Mouse (Mus musculus): ENCODE measurements at regions not wholly inside any gene's neighbourhood (a gene's known extent, or its start where the extent isn't known, plus 50 kb on each side); places are given as distances from the start of the nearest gene placed in this dataset.
A peak's percentile ranks its signal among the peaks of the same experiment; 100 is the strongest.

DNA sequence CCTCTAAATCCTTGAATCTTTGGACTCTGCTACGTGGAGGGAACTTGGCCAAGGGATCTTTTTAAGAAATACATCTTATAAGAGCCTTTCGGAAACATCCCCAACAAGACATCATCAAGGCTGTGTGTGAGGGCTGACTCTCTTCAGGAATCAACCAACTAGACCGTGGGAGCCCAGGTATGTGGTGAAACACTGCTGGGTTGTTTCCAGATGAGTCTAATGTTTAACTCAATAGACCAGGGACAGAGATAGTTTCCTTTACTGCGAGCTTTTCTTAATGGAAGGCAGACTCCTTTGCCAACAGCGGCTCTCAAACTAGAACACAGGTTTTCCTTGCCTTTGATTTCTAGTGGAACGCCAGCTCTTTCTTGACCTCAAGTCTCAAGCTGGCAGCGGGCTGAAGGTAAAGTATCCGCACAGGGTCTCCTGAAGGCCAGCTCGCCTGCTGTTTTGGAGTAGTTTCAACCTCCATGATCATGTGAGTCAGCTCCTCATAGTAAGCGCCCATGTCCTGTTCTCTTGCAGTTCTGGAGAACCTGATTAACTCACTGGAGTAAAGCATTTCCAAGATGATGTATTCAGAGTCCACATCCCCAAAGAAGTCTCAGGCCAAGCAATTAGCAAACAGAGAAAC is 345.7 kb upstream of the Prkcq start:
- Histone ChIP-seq H3ac (ENCODE audit: control insufficient read depth, insufficient read length) (no peak overlapping the region), H3K27me3 (ENCODE audit: control insufficient read depth, insufficient read depth, insufficient read length) (no peaks in the 10 kb centered on the region), H3K36me3 (ENCODE audit: control insufficient read depth, insufficient read depth) (no peaks in the 10 kb centered on the region), H3K4me2 (ENCODE audit: low read depth) (peak overlapping the region; percentile 65), H3K4me3 (peak overlapping the region; percentile 9), H3K79me2 (ENCODE audit: control insufficient read depth, insufficient read depth) (no peaks in the 10 kb centered on the region)
- no peak for TF ChIP-seq USF1 (IDR thresholded peaks at IDR 0.05; ENCODE audit: low read depth)
- TF ChIP-seq CEBPB (IDR thresholded peaks at IDR 0.05; ENCODE audit: insufficient read depth, poor library complexity, severe bottlenecking): no peak
- no peak for TF ChIP-seq POLR2AphosphoS2 (IDR thresholded peaks at IDR 0.05; ENCODE audit: insufficient read length, low read depth)
- TF ChIP-seq MYOD1 (IDR thresholded peaks at IDR 0.05; ENCODE audit: control insufficient read depth in 1 of 3, insufficient read length in 2 of 3, low read depth in 2 of 3): no peak
- TF ChIP-seq E2F4 (IDR thresholded peaks at IDR 0.05; ENCODE audit: insufficient read depth): no peak
- TF ChIP-seq TCF3 (IDR thresholded peaks at IDR 0.05; ENCODE audit: insufficient read length, low read depth): no peak
- no peak for TF ChIP-seq MAX (IDR thresholded peaks at IDR 0.05; ENCODE audit: low read depth)
- TF ChIP-seq REST (IDR thresholded peaks at IDR 0.05; ENCODE audit: insufficient read depth, insufficient read length): no peak
- no peak for TF ChIP-seq SRF (IDR thresholded peaks at IDR 0.05; ENCODE audit: control insufficient read depth, insufficient read length, low read depth)
- no peak for TF ChIP-seq MYOG (IDR thresholded peaks at IDR 0.05; ENCODE audit: control insufficient read depth in 1 of 3, insufficient read depth in 1 of 3, insufficient read length in 2 of 3, low read depth in 2 of 3)
- TF ChIP-seq POLR2A (IDR thresholded peaks at IDR 0.05; ENCODE audit: insufficient read length, low read depth): no peak
- TF ChIP-seq TCF12 (IDR thresholded peaks at IDR 0.05; ENCODE audit: insufficient read depth, poor library complexity, severe bottlenecking): no peak

DNA sequence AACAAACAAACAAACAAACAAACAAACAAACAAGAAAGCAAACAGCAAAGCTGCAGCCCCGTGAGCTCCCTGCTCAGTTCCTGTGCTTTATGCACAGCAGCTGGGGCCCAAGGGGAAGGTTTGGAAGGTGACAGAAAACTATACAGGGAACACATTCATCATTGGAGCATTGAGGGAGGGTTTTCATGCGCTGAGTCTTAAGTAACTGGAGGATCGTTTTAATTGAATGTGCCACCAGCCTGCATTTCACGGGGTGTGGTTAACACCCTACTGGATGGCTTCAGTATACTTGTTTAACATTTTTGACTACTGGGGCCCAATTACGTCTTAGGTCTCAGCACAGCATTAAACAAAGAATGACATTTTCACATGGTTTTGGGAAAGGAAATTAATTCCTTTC is 331.9 kb upstream of the Prkcq start:
- H3K79me2 ChIP-seq (ENCODE audit: control insufficient read depth, insufficient read depth): no peaks in the 10 kb centered on the region
- TF ChIP-seq POLR2A (IDR thresholded peaks at IDR 0.05; ENCODE audit: insufficient read length, low read depth) (no peak), E2F4 (IDR thresholded peaks at IDR 0.05; ENCODE audit: insufficient read depth) (no peak), TCF3 (IDR thresholded peaks at IDR 0.05; ENCODE audit: insufficient read length, low read depth) (no peak), MYOG (IDR thresholded peaks at IDR 0.05; ENCODE audit: control insufficient read depth in 1 of 3, insufficient read depth in 1 of 3, insufficient read length in 2 of 3, low read depth in 2 of 3) (no peak)
- H3K27me3 ChIP-seq (ENCODE audit: control insufficient read depth, insufficient read depth, insufficient read length): no peaks in the 10 kb centered on the region
- no peaks in the 10 kb centered on the region for H3K36me3 ChIP-seq (ENCODE audit: control insufficient read depth, insufficient read depth)
- no peak overlapping the region for H3K4me2 ChIP-seq (ENCODE audit: low read depth)
- H3K4me3 ChIP-seq: no peak overlapping the region
- H3ac ChIP-seq (ENCODE audit: control insufficient read depth, insufficient read length): no peak overlapping the region

DNA sequence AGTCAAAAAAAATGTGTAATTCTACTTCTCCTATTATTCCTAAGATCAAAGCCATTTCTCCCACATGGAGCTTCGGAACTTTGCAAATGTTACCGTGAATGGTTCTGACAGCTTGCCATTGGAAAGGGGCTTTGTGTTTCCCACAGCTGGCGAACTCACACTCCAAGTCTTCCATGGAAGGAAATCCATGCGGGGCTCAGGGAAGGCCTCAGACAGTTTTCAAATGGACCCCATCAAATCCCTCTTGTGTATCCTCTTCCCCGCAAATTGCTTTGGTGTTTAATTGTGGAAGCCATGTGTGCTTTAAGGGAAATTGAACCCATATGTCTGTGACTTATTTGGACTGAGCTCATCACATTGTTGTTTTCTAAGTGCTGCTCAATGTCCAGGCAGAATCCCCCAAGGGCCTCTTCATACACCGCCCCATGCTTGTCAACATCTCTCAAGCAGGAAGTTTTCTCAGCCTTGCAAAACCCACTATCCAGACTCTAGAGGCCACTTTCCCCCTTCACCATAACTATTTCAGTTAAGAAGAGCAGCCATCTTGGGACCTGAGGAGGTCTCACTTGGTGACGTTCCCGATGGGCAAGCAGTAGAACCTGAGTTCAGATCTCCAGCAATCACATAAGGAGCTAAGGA is 310.1 kb upstream of the Prkcq start:
- no peak overlapping the region for H3K4me3 ChIP-seq
- H3K36me3 ChIP-seq (ENCODE audit: control insufficient read depth, insufficient read depth): no peaks in the 10 kb centered on the region
- H3ac ChIP-seq (ENCODE audit: control insufficient read depth, insufficient read length): no peak overlapping the region
- no peak overlapping the region for H3K4me2 ChIP-seq (ENCODE audit: low read depth)
- no peaks in the 10 kb centered on the region for H3K79me2 ChIP-seq (ENCODE audit: control insufficient read depth, insufficient read depth)
- peaks cover 5% of the 10 kb centered on the region for H3K27me3 ChIP-seq (ENCODE audit: control insufficient read depth, insufficient read depth, insufficient read length)
- TF ChIP-seq REST (IDR thresholded peaks at IDR 0.05; ENCODE audit: insufficient read depth, insufficient read length): no peak

DNA sequence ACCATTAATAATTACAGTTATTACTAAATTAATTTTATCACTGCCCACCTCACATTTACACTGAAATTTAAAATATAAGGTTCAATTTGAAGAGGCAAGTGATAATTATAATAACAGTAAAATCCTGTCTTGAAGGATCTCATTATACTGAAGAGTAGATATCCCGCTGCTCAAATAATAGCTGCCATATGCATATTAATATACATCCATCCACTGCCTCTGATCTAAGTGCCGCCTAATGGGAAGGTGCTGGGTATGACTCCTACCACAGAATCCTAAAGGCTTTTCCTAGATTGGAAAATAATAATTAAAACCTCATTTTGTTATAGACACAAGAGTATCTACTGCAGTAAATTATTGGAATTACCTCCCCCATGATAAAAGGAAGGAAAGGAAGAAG is 307.5 kb upstream of the Prkcq start:
- no peaks in the 10 kb centered on the region for H3K36me3 ChIP-seq (ENCODE audit: control insufficient read depth, insufficient read depth)
- no peak overlapping the region for H3K4me2 ChIP-seq (ENCODE audit: low read depth)
- H3K79me2 ChIP-seq (ENCODE audit: control insufficient read depth, insufficient read depth): no peaks in the 10 kb centered on the region
- H3ac ChIP-seq (ENCODE audit: control insufficient read depth, insufficient read length): no peak overlapping the region
- H3K27me3 ChIP-seq (ENCODE audit: control insufficient read depth, insufficient read depth, insufficient read length): peaks cover 5% of the 10 kb centered on the region
- TF ChIP-seq CEBPB (IDR thresholded peaks at IDR 0.05; ENCODE audit: insufficient read depth, poor library complexity, severe bottlenecking) (no peak), MAX (IDR thresholded peaks at IDR 0.05; ENCODE audit: low read depth) (no peak), MYOD1 (IDR thresholded peaks at IDR 0.05; ENCODE audit: control insufficient read depth in 1 of 3, insufficient read length in 2 of 3, low read depth in 2 of 3) (no peak), POLR2AphosphoS2 (IDR thresholded peaks at IDR 0.05; ENCODE audit: insufficient read length, low read depth) (no peak), TCF12 (IDR thresholded peaks at IDR 0.05; ENCODE audit: insufficient read depth, poor library complexity, severe bottlenecking) (no peak), POLR2A (IDR thresholded peaks at IDR 0.05; ENCODE audit: insufficient read length, low read depth) (no peak), MYOG (IDR thresholded peaks at IDR 0.05; ENCODE audit: control insufficient read depth in 1 of 3, insufficient read depth in 1 of 3, insufficient read length in 2 of 3, low read depth in 2 of 3) (no peak), TCF3 (IDR thresholded peaks at IDR 0.05; ENCODE audit: insufficient read length, low read depth) (no peak), USF1 (IDR thresholded peaks at IDR 0.05; ENCODE audit: low read depth) (no peak), E2F4 (IDR thresholded peaks at IDR 0.05; ENCODE audit: insufficient read depth) (no peak), REST (IDR thresholded peaks at IDR 0.05; ENCODE audit: insufficient read depth, insufficient read length) (no peak), SRF (IDR thresholded peaks at IDR 0.05; ENCODE audit: control insufficient read depth, insufficient read length, low read depth) (no peak)
- no peak overlapping the region for H3K4me3 ChIP-seq

DNA sequence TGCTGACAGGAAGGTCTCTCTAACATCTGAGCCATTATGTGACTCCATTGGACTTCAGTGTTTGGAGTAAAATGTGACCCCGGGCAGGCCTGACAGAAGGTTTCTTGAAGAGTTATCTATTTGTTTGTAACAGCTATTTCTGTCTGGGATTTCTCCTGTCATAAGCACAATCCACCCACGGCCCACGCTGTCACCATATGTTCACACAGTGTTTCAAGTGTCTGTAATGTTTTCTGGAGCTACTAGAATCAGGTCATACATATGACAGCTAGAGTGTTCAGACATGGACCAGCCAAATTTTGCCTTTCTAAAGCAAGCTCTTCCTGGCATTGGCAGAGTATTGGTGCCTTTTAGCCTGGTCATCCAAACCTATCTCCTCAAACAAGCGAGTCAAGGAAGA is 297.6 kb upstream of the Prkcq start:
- no peaks in the 10 kb centered on the region for H3K36me3 ChIP-seq (ENCODE audit: control insufficient read depth, insufficient read depth)
- no peak for TF ChIP-seq E2F4 (IDR thresholded peaks at IDR 0.05; ENCODE audit: insufficient read depth)
- no peak overlapping the region for H3K4me2 ChIP-seq (ENCODE audit: low read depth)

More for the DNA sequence above, 297.6 kb upstream of the Prkcq start:
- Histone ChIP-seq H3K4me3 (no peak overlapping the region), H3K79me2 (ENCODE audit: control insufficient read depth, insufficient read depth) (no peaks in the 10 kb centered on the region), H3ac (ENCODE audit: control insufficient read depth, insufficient read length) (no peak overlapping the region), H3K27me3 (ENCODE audit: control insufficient read depth, insufficient read depth, insufficient read length) (no peaks in the 10 kb centered on the region)
